Mouse (Mus musculus): Measurements from ENCODE around the gene Nek10. TPM values are rescaled to one million over a fixed set of nuclear protein-coding genes. Genes with fewer than 3 reads are reported as not detected.
"Not testable (repeated sequence)": the region's sequence is repeated elsewhere in the genome, so short reads cannot be mapped to it uniquely, and the experiment has no call there.

Nek10 gene
- polyA plus RNA-seq (2017; shearing (Covaris generic)): under 1 TPM in 1 of 2 experiments, not detected in 1; 0.26 TPM

- ATAC-seq: not testable (repeated sequence)
These were observed at the start of gene Nek10 for GRCm38 (mm10) chr14:14803115-14803514. TSS of gene Nek10 (plus strand) at chr14:14803415.

DNA sequence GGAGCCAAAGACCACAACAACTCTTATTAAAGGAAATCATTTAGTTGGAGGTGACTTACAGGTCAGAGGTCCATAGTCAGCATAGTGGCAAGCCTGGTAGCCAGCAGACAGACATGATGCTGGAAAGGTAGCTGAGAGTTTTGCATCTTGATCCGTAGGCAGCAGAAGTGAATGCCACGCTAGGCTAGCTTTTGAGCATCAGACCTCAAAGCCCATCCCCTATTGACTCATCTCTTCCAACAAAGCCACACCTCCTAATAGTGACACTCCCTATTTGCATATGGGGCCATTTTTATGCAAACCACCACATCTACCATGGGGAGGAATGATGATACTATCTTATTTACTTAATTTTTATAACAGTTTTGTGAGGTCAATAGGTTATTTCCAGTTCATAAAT is 22.0 kb upstream of the Nek10 start:
- no peak for ATAC-seq

DNA sequence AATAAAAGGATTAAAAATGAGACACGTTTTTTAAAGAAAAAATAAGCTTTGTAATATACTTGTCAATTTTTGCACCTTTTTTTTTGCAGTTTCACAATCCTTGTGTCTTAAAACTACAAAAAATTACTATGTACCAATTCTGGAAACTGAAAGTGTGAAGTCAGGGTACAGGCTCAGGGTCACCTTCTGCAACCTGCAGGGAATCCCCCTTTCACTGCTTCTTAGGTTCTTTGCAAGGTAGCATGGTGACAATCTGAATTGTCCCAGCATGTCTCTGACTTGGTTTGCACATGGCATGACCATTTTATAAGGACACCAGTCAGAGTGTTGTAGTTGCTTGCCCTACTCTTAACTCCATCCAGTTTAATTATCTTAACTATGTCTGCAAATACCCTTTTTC is 19.0 kb upstream of the Nek10 start:
- no peak for ATAC-seq

DNA sequence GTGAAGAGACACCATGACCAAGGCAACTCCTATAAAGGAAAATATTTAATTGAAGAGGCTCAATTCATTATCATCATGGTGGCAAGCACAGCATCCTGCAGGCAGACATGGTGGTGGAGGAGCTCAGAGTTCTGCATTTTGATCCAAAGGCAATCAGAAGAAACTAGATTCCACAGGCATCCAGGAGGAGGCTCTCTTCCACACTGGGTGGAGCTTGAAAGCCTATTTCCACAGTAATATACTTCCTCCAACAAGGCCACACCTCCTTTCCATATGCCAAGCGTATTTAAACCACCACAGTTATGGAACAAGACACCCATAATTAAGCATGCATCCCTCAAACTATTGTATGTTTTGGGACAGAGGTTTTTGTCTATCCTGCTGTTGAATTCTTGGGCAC is 16.2 kb upstream of the Nek10 start:
- ATAC-seq: no peak

DNA sequence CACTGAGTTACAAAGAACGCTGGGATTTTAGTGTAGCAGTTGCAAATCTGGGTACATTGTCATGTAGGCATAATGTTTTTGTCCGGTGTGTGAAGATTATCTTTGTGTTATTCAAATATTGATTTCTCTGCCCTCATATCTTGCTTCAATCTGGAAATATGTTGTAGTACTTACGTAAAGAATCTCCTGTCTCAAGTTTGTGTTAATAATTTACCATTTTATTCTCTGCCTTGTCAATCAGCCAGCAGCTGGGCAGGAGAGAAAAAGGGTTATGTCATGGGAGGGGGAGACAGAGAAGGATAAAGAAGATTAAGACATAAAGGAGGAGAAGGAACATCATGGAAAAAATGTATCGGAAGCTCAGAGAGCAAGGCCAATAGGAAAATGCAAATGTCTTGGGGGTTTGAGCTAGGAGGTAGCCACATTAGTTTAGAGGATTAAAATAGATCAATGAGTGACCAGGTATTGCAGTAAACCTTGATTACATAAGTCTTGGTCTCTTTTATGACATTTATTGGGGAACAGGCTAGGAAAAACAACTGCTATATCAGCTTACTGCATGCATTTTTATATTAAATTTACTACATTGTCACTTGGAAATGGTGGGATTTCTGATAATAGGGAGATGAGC is 13.3 kb upstream of the Nek10 start:
- no peak for ATAC-seq

DNA sequence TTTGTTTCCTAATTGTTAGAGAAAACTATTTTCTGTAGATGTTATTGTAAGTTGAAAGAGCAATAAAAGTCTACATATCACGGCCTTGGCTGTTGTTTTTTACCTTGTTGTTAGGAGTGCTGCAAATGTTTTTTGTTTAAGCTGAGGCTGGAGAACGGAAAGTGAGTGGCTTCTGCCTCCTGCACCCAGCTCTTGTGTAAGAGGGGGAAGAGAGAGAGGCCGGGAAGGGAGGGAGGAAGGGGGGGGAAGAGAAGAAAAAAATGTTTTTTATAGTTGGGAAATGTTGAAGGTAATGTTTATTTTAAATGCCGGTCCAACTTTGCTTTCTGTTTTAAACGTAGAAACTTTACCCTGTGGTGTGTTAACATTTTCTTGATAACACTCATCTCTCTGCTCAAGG is 3.4 kb upstream of the Nek10 start:
- ATAC-seq: no peak

- no peak for ATAC-seq
These were observed 2.9 kb upstream of the Nek10 start for GRCm38 (mm10) chr14:14800332-14800731.

GRCm38 (mm10) chr14:14800810-14801209 is 2.4 kb upstream of the Nek10 start:
- no peak for ATAC-seq

GRCm38 (mm10) chr14:14803921-14804517 is 804 bp downstream of the Nek10 start:
- no peak for ATAC-seq

- no peak for ATAC-seq
These were observed 1.4 kb downstream of the Nek10 start for GRCm38 (mm10) chr14:14804518-14805212.

- no peak for ATAC-seq
These were observed 29.5 kb downstream of the Nek10 start for GRCm38 (mm10) chr14:14832520-14833240.

DNA sequence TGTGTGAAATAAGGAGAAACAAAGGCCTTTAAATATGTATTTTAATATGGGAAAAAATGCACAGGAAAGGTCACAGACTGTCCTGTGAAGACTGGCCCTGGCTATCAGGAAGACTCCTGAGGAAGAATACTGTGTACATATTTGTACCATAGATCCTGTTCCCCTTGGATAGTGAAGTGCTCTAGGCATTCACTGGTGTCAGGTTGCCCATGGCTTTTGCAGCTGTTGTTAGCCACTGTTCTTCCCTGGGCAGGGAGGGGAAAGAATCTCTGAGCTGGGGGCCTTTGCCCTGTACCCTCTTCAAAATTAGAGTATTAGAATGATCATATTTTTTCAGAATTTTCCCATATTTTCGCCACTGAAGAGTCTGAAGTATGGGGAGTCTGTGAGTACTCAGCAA is 30.3 kb downstream of the Nek10 start:
- ATAC-seq: no peak

DNA sequence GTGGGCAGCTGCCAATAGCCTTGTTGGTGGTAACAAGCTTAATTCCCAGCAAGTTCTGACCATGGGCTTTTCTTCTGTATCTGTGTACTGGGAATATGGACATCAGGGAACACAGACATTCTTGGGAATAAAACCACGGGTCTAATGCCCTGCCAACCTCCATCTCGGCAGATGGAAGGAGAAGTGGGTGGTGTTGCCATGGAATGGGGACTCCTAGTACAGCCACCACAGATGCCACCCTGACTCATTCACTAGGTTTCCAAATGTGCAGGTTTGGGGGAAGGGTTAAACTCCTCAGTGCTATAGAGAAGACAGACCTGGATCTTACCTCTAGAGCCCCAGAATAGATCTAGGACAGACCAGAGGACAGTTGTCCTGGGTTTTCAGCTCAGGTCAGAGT is 31.1 kb downstream of the Nek10 start:
- no peak for ATAC-seq

DNA sequence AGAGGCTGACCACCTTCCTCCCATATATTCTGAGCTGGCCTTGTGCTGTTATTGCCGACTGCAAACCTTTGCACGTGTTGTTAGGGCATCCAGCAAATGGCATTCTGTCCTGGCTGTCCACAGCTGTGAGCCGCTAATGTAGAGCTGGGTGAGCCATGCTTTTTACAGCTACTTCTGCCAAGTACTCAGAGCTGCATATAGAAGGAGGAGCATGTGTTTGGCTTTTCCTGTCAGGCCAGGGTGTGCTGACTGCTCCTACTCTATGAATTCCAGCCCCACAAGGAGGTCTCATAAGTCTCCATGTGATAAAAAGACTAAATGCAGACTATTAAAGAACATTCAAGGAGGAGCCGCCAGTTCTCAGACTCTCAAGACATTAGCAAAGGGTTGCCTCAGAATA is 34.4 kb downstream of the Nek10 start:
- ATAC-seq: no peak

- no peak for ATAC-seq
These were observed 34.9 kb downstream of the Nek10 start for GRCm38 (mm10) chr14:14838109-14838508.

DNA sequence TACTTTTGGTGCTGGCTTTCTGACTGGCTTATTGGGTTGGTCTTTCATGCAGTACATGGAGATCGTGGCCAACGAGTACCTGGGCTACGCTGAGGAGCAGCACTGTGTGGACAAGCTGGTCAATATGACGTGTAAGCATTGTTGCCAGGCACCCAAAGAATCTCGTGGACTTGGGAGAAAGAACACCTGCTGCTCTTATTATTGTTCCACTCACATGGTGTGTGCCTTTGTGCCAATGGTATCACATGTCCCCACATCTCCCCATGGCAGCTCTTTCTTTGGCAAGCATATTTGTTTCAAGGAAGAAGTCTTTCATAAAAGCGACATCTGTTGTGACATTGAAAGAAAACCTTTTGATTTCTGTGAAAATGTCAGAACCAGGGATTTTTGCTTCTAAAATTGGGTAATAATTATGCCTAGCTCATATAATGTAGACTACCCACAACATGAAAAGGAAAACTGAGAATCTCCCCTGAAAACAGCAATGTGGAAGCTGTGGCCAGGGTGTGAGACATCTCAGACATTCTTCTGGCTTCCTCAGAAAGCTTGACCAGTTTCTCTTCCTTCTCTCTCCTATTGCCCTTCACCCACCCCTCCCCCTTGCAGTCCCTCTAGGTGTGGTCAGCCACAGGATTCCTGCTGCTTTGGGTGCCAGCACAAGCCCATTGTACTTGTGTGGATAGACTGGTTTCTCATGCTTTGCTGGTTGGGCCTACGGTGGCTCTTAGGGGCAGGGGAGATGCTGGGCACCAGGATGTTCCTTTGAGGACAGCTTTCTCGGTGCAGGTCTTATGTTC is 39.7 kb downstream of the Nek10 start:
- no peak for ATAC-seq

GRCm38 (mm10) chr14:14852838-14853237 is 49.6 kb downstream of the Nek10 start:
- no peak for ATAC-seq

GRCm38 (mm10) chr14:14860331-14860730 is 57.1 kb downstream of the Nek10 start:
- ATAC-seq: no peak

GRCm38 (mm10) chr14:14863690-14864356 is 60.6 kb downstream of the Nek10 start:
- ATAC-seq: peak; percentile 70

GRCm38 (mm10) chr14:14869239-14869638 is 66.0 kb downstream of the Nek10 start:
- ATAC-seq: no peak

DNA sequence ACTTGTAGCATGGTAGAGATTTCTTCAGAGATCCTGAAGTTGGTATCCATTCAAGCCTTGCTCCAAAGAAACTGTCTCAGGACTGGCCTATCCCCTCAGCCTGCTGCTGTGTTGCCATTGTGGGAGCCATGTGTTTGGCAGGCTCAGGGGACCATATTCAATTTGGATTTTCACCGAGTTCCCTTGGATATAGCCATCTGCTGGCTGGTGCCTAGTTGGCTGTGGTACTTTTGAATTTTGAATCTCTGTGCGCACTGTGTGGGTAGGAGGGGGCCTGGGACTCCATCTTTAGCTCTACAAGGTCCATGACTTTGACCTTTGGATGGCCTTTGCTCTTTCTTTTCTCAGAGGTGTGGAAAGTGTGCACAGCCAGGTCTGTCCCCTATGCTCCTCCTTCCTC is 66.8 kb downstream of the Nek10 start:
- ATAC-seq: no peak

DNA sequence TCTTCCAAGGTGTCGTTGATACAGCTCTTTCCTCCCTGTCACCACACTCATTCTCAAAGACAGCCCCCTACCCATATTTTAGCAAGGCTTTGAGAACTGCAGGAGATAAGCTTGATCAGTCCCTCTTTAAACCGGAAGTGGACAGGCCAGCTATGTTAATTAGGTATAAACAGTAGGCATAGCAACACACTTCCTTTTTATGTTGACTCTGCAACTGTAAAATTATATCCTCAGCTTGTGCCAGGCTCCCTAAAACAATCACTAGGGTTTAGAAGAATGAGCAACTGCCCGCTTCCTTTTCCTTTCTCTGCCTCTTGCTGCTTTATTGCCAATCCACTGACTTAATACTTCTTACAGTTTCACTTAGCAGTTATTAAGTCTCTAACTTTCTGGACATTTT is 67.2 kb downstream of the Nek10 start:
- no peak for ATAC-seq

All from activated CD4-positive, CD25-positive, alpha-beta regulatory T cell, adult 4 months (primary cell).